8 mouse cellular contexts compared by ENCODE assay signal in the genomic region with DNA sequence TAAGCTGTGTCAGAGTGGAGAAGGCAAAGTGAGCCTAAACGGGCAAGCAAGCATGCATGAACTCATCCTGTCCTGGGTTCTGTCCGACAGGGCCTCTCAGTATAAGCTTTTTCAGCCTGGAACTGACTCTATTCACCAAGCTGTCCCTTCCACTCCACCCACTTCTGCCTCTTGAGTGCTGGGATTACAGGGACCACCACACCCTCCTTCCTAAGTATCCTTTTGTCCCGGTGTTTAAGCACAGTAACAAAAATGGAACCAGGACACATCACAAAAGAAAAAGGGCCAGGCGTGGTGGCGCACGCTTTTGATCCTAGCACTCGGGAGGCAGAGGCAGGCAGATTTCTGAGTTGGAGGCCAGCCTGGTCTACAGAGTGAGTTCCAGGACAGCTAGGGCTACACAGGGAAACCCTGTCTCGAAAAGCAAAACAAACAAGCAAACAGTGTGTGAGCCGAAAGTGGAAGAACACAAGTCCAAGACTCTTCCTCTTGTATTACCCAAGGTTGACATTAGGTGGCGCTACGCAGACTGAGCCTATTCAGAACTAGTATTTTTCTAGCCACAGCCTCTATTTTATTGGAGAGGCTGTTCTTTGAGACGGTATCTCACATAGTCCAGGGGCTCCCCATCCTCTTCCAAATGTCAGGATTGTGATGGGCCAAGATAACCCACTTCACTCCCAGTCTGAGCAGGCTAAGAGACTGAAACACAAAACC. TPM values are rescaled to one million over a fixed set of nuclear protein-coding genes. Genes with fewer than 3 reads are reported as not detected.
DNase-seq lines count a peak whose midpoint lies in the region; ATAC-seq and TF ChIP-seq lines count a peak whose summit lies in the region.

No protein-coding gene starts in this region.

- no peak overlapping the region for H3K4me3 ChIP-seq in cortical plate, adult 2 months (ENCODE audit: insufficient read depth, low read length)

- peaks cover 2% of the 10 kb centered on the region for H3K4me1 ChIP-seq in cortical plate, adult 2 months (ENCODE audit: control insufficient read depth, insufficient read depth, low read length)

- peak; percentile 31 to 62 for DNase-seq in kidney, adult 8-10 months
- no peak for DNase-seq in kidney, adult 11 months
- DNase-seq in R1 (ENCODE audit: low read depth, low spot score): peak; percentile 92
- DNase-seq in kidney, postnatal 10 days: peak; percentile 67
- peak; percentile 39 for DNase-seq in retina, adult 2 months (ENCODE audit: low read depth, low spot score)
- no peak for DNase-seq in yolk sac, embryonic 10.5 days (ENCODE audit: low spot score)

- no peak for TF ChIP-seq POLR2A in cortical plate, adult 2 months (IDR thresholded peaks at IDR 0.05; ENCODE audit: extremely low read depth, insufficient read depth, low read length)

- TF ChIP-seq CTCF in cortical plate, adult 2 months (IDR thresholded peaks at IDR 0.05; ENCODE audit: extremely low read depth, insufficient read depth, low read length): peak; percentile 59

- ATAC-seq in CD4-positive, CD25-positive, alpha-beta regulatory T cell, adult 4 months: peak; percentile 60

- no peak overlapping the region for H3K27ac ChIP-seq in cortical plate, adult 2 months (ENCODE audit: insufficient read depth, low read length)

RNA-seq across cellular contexts. Expression of gene Rbms2, which starts 39.7 kb away (rescaled TPM):
- polyA plus RNA-seq in CD4-positive, CD25-positive, alpha-beta regulatory T cell, adult 4 months (2017; shearing (Covaris generic)): 10 to 100 TPM; 24.9 to 31.7 TPM
- 16.5 and 16.9 TPM in 2 replicates for polyA plus RNA-seq in cortical plate, adult 2 months (2012; rRNA removed)

RNA-seq across cellular contexts. Expression of gene Baz2a, which starts 49.0 kb away (rescaled TPM):
- polyA plus RNA-seq in CD4-positive, CD25-positive, alpha-beta regulatory T cell, adult 4 months (2017; shearing (Covaris generic)): 10 to 100 TPM; 50.9 to 75.4 TPM
- 30.2 and 32.1 TPM in 2 replicates for polyA plus RNA-seq in cortical plate, adult 2 months (2012; rRNA removed)

RNA-seq across cellular contexts. Expression of gene Gls2, which starts 53.9 kb away (rescaled TPM):
- under 1 TPM in 1 of 2 experiments, not detected in 1; 0.32 TPM for polyA plus RNA-seq in CD4-positive, CD25-positive, alpha-beta regulatory T cell, adult 4 months (2017; shearing (Covaris generic))
- polyA plus RNA-seq in cortical plate, adult 2 months (2012; rRNA removed): 54.8 and 59.6 TPM in 2 replicates

RNA-seq across cellular contexts. Expression of gene Atp5b, which starts 57.3 kb away (rescaled TPM):
- polyA plus RNA-seq in CD4-positive, CD25-positive, alpha-beta regulatory T cell, adult 4 months (2017; shearing (Covaris generic)): 100 to 1,000 TPM; 455 to 512 TPM
- 1,438 and 1,451 TPM in 2 replicates for polyA plus RNA-seq in cortical plate, adult 2 months (2012; rRNA removed)

Comparison
In these comparisons a context has a peak if more than half of its experiments do, and no peak if none do; other contexts are left out.
1. DNase-seq: peak in kidney, adult 8-10 months (2 of 2), R1 (single experiment), kidney, postnatal 10 days (single experiment) and retina, adult 2 months (single experiment); none in kidney, adult 11 months (single experiment) and yolk sac, embryonic 10.5 days (single experiment).
2. RNA of gene Gls2, which starts 53.9 kb away (polyA plus RNA-seq): 54.8 to 59.6 TPM in cortical plate, adult 2 months; 0.32 TPM in CD4-positive, CD25-positive, alpha-beta regulatory T cell, adult 4 months; every median in the first group is over 10 times any median in the second.